Comparison of ENCODE assay signal across 25 mouse cellular contexts in genomic region chr3:108769547-108769946, GRCm38 (mm10). TPM values are rescaled to one million over a fixed set of nuclear protein-coding genes. Genes with fewer than 3 reads are reported as not detected.
A peak's percentile ranks its signal among the peaks of the same experiment; 100 is the strongest.
DNase-seq lines count a peak whose midpoint lies in the region; ATAC-seq and TF ChIP-seq lines count a peak whose summit lies in the region.
"Had no signal": no experiment of that assay in that cellular context is flagged by ENCODE, and none has a peak within 500 bp of the region (broad histone marks: within the 10 kb centered on the region; RNA-seq: fewer than 3 reads in every experiment).

No protein-coding gene starts in this region.

- ATAC-seq in limb, embryonic 12.5 days (ENCODE audit: insufficient number of reproducible peaks, insufficient read depth, low FRiP score, low TSS enrichment, low read depth), result no peak
- ATAC-seq in limb, embryonic 14.5 days (ENCODE audit: low FRiP score, low read depth), result no peak
- ATAC-seq: forebrain, postnatal 0 days; hindbrain, embryonic 16.5 days; midbrain, embryonic 13.5 days had no signal

- in situ Hi-C loops in CH12.LX (cut with MboI; ENCODE audit: low pct_ligation_motif_present, low pct_unique_long_range_greater_than_20kb, low sequenced_read_pairs), result no loop called here

- peaks cover 29% of the 10 kb centered on the region for H3K4me1 ChIP-seq in limb, embryonic 12.5 days (replicated peaks)
- peaks cover 24% of the 10 kb centered on the region for H3K4me1 ChIP-seq in limb, embryonic 10.5 days
- H3K4me1 ChIP-seq in CH12.LX (ENCODE audit: control insufficient read depth in 1 of 2, insufficient read depth in 2 of 2), result peaks cover 3 to 7% of the 10 kb centered on the region in 2 experiments; a peak in 2 of 4 replicates
- H3K4me1 ChIP-seq in limb, embryonic 14.5 days (ENCODE audit: control insufficient read depth, insufficient read depth, low read length), result peaks cover 35% of the 10 kb centered on the region
- H3K4me1 ChIP-seq in hindbrain, embryonic 10.5 days (replicated peaks), result peaks cover 12% of the 10 kb centered on the region
- H3K4me1 ChIP-seq in forebrain, embryonic 10.5 days, result peaks cover 7% of the 10 kb centered on the region
- H3K4me1 ChIP-seq: midbrain, embryonic 13.5 days had no signal

- 0 out of 2 replicates have a peak overlapping the region, but pooled peaks have one; percentile 60 for H3K27ac ChIP-seq in limb, embryonic 12.5 days
- no peak overlapping the region for H3K27ac ChIP-seq in limb, embryonic 10.5 days
- H3K27ac ChIP-seq in CH12.LX (ENCODE audit: insufficient read depth, low read depth), result no peak overlapping the region
- H3K27ac ChIP-seq in limb, embryonic 14.5 days (replicated peaks; ENCODE audit: low read depth, low read length), result peak overlapping the region; percentile 75
- no peak overlapping the region for H3K27ac ChIP-seq in hindbrain, embryonic 10.5 days
- H3K27ac ChIP-seq in forebrain, embryonic 10.5 days, result no peak overlapping the region
- H3K27ac ChIP-seq: midbrain, embryonic 13.5 days; neural tube, embryonic 15.5 days had no signal

- TF ChIP-seq CTCF in CH12.LX (conservative IDR thresholded peaks at IDR 0.05 in 1 of 2, IDR thresholded peaks at IDR 0.05 in 1 of 2; ENCODE audit: low read depth in 2 of 2, low read length in 2 of 2), result no peak

- no peak overlapping the region for H3K4me2 ChIP-seq in limb, embryonic 12.5 days
- no peak overlapping the region for H3K4me2 ChIP-seq in CH12.LX (ENCODE audit: insufficient read depth, low read depth, poor library complexity, severe bottlenecking)
- H3K4me2 ChIP-seq in limb, embryonic 14.5 days (replicated peaks; ENCODE audit: low read depth, low read length, severe bottlenecking), result no peak overlapping the region
- H3K4me2 ChIP-seq: midbrain, embryonic 13.5 days; neural tube, embryonic 15.5 days had no signal

- TF ChIP-seq POLR2A in CH12.LX (IDR thresholded peaks at IDR 0.05; ENCODE audit: low read depth, low read length), result no peak
- no peak for TF ChIP-seq POLR2A in limb, embryonic 14.5 days (IDR thresholded peaks at IDR 0.05; ENCODE audit: borderline replicate concordance, extremely low read depth, insufficient read depth, insufficient read length)

- no peaks in the 10 kb centered on the region for H3K27me3 ChIP-seq in limb, embryonic 12.5 days
- 0 out of 2 replicates have a peak, but pooled peaks cover 9% of the 10 kb centered on the region for H3K27me3 ChIP-seq in limb, embryonic 10.5 days (ENCODE audit: low read depth, poor library complexity, severe bottlenecking)
- no peaks in the 10 kb centered on the region for H3K27me3 ChIP-seq in CH12.LX (replicated peaks)
- no peaks in the 10 kb centered on the region for H3K27me3 ChIP-seq in limb, embryonic 14.5 days (ENCODE audit: control insufficient read depth, insufficient read depth, low read length)
- no peaks in the 10 kb centered on the region for H3K27me3 ChIP-seq in hindbrain, embryonic 10.5 days (ENCODE audit: insufficient read depth, poor library complexity, severe bottlenecking)
- H3K27me3 ChIP-seq in forebrain, embryonic 10.5 days (ENCODE audit: poor library complexity, severe bottlenecking), result no peaks in the 10 kb centered on the region
- H3K27me3 ChIP-seq: midbrain, embryonic 13.5 days; neural tube, embryonic 15.5 days had no signal

- no peaks in the 10 kb centered on the region for H3K36me3 ChIP-seq in limb, embryonic 12.5 days
- no peaks in the 10 kb centered on the region for H3K36me3 ChIP-seq in limb, embryonic 10.5 days
- no peaks in the 10 kb centered on the region for H3K36me3 ChIP-seq in CH12.LX (replicated peaks in 1 of 2; ENCODE audit: control insufficient read depth in 1 of 2, insufficient read depth in 1 of 2, low read length in 1 of 2)
- no peaks in the 10 kb centered on the region for H3K36me3 ChIP-seq in limb, embryonic 14.5 days (ENCODE audit: control insufficient read depth, insufficient read depth, low read length)
- H3K36me3 ChIP-seq in hindbrain, embryonic 10.5 days, result no peaks in the 10 kb centered on the region
- H3K36me3 ChIP-seq in forebrain, embryonic 10.5 days (replicated peaks), result no peaks in the 10 kb centered on the region
- H3K36me3 ChIP-seq: midbrain, embryonic 13.5 days; neural tube, embryonic 15.5 days had no signal

- no peaks in the 10 kb centered on the region for H3K9me3 ChIP-seq in limb, embryonic 12.5 days
- no peaks in the 10 kb centered on the region for H3K9me3 ChIP-seq in limb, embryonic 10.5 days (replicated peaks)
- no peaks in the 10 kb centered on the region for H3K9me3 ChIP-seq in CH12.LX (replicated peaks; ENCODE audit: low read length)
- H3K9me3 ChIP-seq in limb, embryonic 14.5 days (ENCODE audit: control insufficient read depth, low read length), result no peaks in the 10 kb centered on the region
- no peaks in the 10 kb centered on the region for H3K9me3 ChIP-seq in hindbrain, embryonic 10.5 days
- H3K9me3 ChIP-seq in forebrain, embryonic 10.5 days, result no peaks in the 10 kb centered on the region
- H3K9me3 ChIP-seq: midbrain, embryonic 13.5 days; neural tube, embryonic 15.5 days had no signal

- no peaks in the 10 kb centered on the region for H3K79me2 ChIP-seq in CH12.LX (replicated peaks; ENCODE audit: control insufficient read depth, extremely low read depth, insufficient read depth, poor library complexity, severe bottlenecking)

- H3K4me3 ChIP-seq in limb, embryonic 12.5 days (replicated peaks), result no peak overlapping the region
- no peak overlapping the region for H3K4me3 ChIP-seq in limb, embryonic 10.5 days
- no peak overlapping the region for H3K4me3 ChIP-seq in CH12.LX (replicated peaks in 1 of 3; ENCODE audit: low read depth in 2 of 3, low read length in 2 of 3, poor library complexity in 1 of 3)
- no peak overlapping the region for H3K4me3 ChIP-seq in limb, embryonic 14.5 days (replicated peaks; ENCODE audit: low read length)
- H3K4me3 ChIP-seq in hindbrain, embryonic 10.5 days, result no peak overlapping the region
- no peak overlapping the region for H3K4me3 ChIP-seq in forebrain, embryonic 10.5 days
- H3K4me3 ChIP-seq: midbrain, embryonic 13.5 days; neural tube, embryonic 15.5 days had no signal

- dilution Hi-C loops in CH12.LX (cut with MboI; ENCODE audit: extremely low pct_ligation_motif_present, extremely low pct_unique_long_range_greater_than_20kb, low sequenced_read_pairs), result no loop called here

- no peak for TF ChIP-seq RAD21 in CH12.LX (IDR thresholded peaks at IDR 0.05; ENCODE audit: low read depth, low read length)

- 60% methylated on average over 6 of the region's 6 CpGs for WGBS in limb, embryonic 12.5 days
- 77% methylated on average over 6 of the region's 6 CpGs for WGBS in limb, embryonic 10.5 days
- 60% methylated on average over 6 of the region's 6 CpGs for WGBS in limb, embryonic 14.5 days
- 79% methylated on average over 6 of the region's 6 CpGs for WGBS in hindbrain, embryonic 10.5 days
- 90% methylated on average over 6 of the region's 6 CpGs for WGBS in forebrain, embryonic 10.5 days

- TF ChIP-seq EP300 in CH12.LX (IDR thresholded peaks at IDR 0.05; ENCODE audit: low read length), result no peak

- H3K9ac ChIP-seq in limb, embryonic 12.5 days (replicated peaks), result no peak overlapping the region
- no peak overlapping the region for H3K9ac ChIP-seq in CH12.LX (ENCODE audit: insufficient read depth, low read depth)
- H3K9ac ChIP-seq in limb, embryonic 14.5 days (ENCODE audit: low read depth, low read length, severe bottlenecking), result no peak overlapping the region
- H3K9ac ChIP-seq: forebrain, postnatal 0 days; midbrain, embryonic 13.5 days; neural tube, embryonic 15.5 days had no signal

- no peak for DNase-seq in limb, embryonic 10.5 days (ENCODE audit: low spot score)
- DNase-seq in 3T3-L1 (ENCODE audit: low read depth, low spot score) (peak; percentile 67), CH12.LX (ENCODE audit: extremely low read depth) (peak; percentile 35)
- DNase-seq in limb, embryonic 14.5 days (ENCODE audit: low spot score), result no peak
- no peak for DNase-seq in hindbrain, embryonic 10.5 days (ENCODE audit: low spot score)
- DNase-seq in forebrain, embryonic 10.5 days (ENCODE audit: extremely low spot score, low spot score), result no peak
- DNase-seq in right cerebral cortex, adult 18-20 months, result no peak
- DNase-seq: adrenal gland, postnatal 14 days; cerebellum, adult 11 months; cerebellum, postnatal 25 days; embryo, embryonic 11 days; forebrain, postnatal 0 days; heart, postnatal 36 days; kidney, adult 9 months; liver; right cerebral cortex, postnatal 25 days; thymus, postnatal 4 days had no signal

TF ChIP-seq in CH12.LX, 34 proteins besides CTCF, POLR2A, EP300 and RAD21 (continues in another document):
- TF ChIP-seq BHLHE40 (IDR thresholded peaks at IDR 0.05; ENCODE audit: low read depth, low read length), result no peak
- TF ChIP-seq E2F4 (IDR thresholded peaks at IDR 0.05; ENCODE audit: insufficient replicate concordance, low read depth, low read length), result no peak
- no peak for TF ChIP-seq MAX (IDR thresholded peaks at IDR 0.05; ENCODE audit: low read length)
- TF ChIP-seq KAT2A (IDR thresholded peaks at IDR 0.05; ENCODE audit: insufficient replicate concordance, low read length), result no peak
- no peak for TF ChIP-seq JUND (conservative IDR thresholded peaks at IDR 0.05; ENCODE audit: low read depth, low read length)
- TF ChIP-seq IRF4 (IDR thresholded peaks at IDR 0.05; ENCODE audit: low read depth, low read length), result no peak
- TF ChIP-seq ZC3H11A (IDR thresholded peaks at IDR 0.05; ENCODE audit: low read depth, low read length), result no peak

RNA-seq across cellular contexts. Expression of gene Aknad1, which starts 30.1 kb away (rescaled TPM):
- 1.1 and 1.4 TPM in 2 replicates for polyA plus RNA-seq in limb, embryonic 12.5 days (2016; fragmentation: Nextera tagmentation; extraction: Ambion mirVana)
- 0.10 TPM in 1 of 2 replicates, not detected in the other for polyA plus RNA-seq in limb, embryonic 10.5 days (2016; fragmentation: Nextera tagmentation; extraction: Ambion mirVana)
- total RNA-seq in CH12.LX (2012; rRNA removed) (not detected in 2 replicates), CH12.LX (2014; rRNA removed) (not detected in 2 replicates)
- not detected in 2 replicates for polyA plus RNA-seq in CH12.LX (2012; ENCODE audit: insufficient read length, low read depth)
- 3.4 and 3.6 TPM in 2 replicates for polyA plus RNA-seq in limb, embryonic 14.5 days (2012; rRNA removed)
- 2.2 TPM in 2 replicates for polyA plus RNA-seq in limb, embryonic 14.5 days (2014; fragmentation: Nextera tagmentation; extraction: Ambion mirVana)
- polyA plus RNA-seq in hindbrain, embryonic 10.5 days (2016; fragmentation: Nextera tagmentation; extraction: Ambion mirVana), result 0.04 TPM in 1 of 2 replicates, not detected in the other
- not detected in 2 replicates for polyA plus RNA-seq in forebrain, embryonic 10.5 days (2016; fragmentation: Nextera tagmentation; extraction: Ambion mirVana)
- total RNA-seq: adrenal gland, postnatal 14 days; ES-E14; forebrain, postnatal 0 days; granulocyte monocyte progenitor cell, adult 5-6 weeks; heart, postnatal 36 days; megakaryocyte progenitor cell, adult 5-6 weeks had no signal
- polyA plus RNA-seq: forebrain, postnatal 0 days; heart, embryonic 14.5 days; hindbrain, embryonic 16.5 days; midbrain, embryonic 13.5 days had no signal

RNA-seq across cellular contexts. Expression of gene Gpsm2, which starts 47.4 kb away (rescaled TPM):
- 93.6 and 104 TPM in 2 replicates for polyA plus RNA-seq in limb, embryonic 12.5 days (2016; fragmentation: Nextera tagmentation; extraction: Ambion mirVana)
- polyA plus RNA-seq in limb, embryonic 10.5 days (2016; fragmentation: Nextera tagmentation; extraction: Ambion mirVana), result 73.9 and 85.3 TPM in 2 replicates
- total RNA-seq in CH12.LX (2012; rRNA removed), result 8.5 and 9.7 TPM in 2 replicates
- total RNA-seq in CH12.LX (2014; rRNA removed), result 10.4 TPM in 2 replicates
- polyA plus RNA-seq in CH12.LX (2012; ENCODE audit: insufficient read length, low read depth), result 7.5 and 11.2 TPM in 2 replicates
- 38.2 and 55.2 TPM in 2 replicates for polyA plus RNA-seq in limb, embryonic 14.5 days (2012; rRNA removed)
- 120 and 121 TPM in 2 replicates for polyA plus RNA-seq in limb, embryonic 14.5 days (2014; fragmentation: Nextera tagmentation; extraction: Ambion mirVana)
- 87.7 and 88.5 TPM in 2 replicates for polyA plus RNA-seq in hindbrain, embryonic 10.5 days (2016; fragmentation: Nextera tagmentation; extraction: Ambion mirVana)
- polyA plus RNA-seq in forebrain, embryonic 10.5 days (2016; fragmentation: Nextera tagmentation; extraction: Ambion mirVana), result 103 and 104 TPM in 2 replicates

Comparison
In these comparisons a context has a peak if more than half of its experiments do, and no peak if none do; other contexts are left out.
1. H3K27ac ChIP-seq: peak in limb, embryonic 12.5 days (single experiment) and limb, embryonic 14.5 days (single experiment); none in limb, embryonic 10.5 days (single experiment), CH12.LX (single experiment), hindbrain, embryonic 10.5 days (single experiment) and forebrain, embryonic 10.5 days (single experiment).
2. DNase-seq: peak in 3T3-L1 (single experiment) and CH12.LX (single experiment); none in limb, embryonic 10.5 days (single experiment), limb, embryonic 14.5 days (single experiment), hindbrain, embryonic 10.5 days (single experiment), forebrain, embryonic 10.5 days (single experiment) and right cerebral cortex, adult 18-20 months (single experiment).